Mouse (Mus musculus) gastrocnemius, adult 2 months (tissue): Measurements from ENCODE around the gene Gsx1. TPM values are rescaled to one million over a fixed set of nuclear protein-coding genes. Genes with fewer than 3 reads are reported as not detected.

Experiments used
- DNase-seq: peaks from one replicate; pipeline ENCODE4 v3.0.0; 2022
- H3K27ac ChIP-seq: fragments of 200-600 bp; 2 replicates; pipeline ENCODE4 v1.8.1; 2022; ENCODE audit warnings: mild to moderate bottlenecking
- H3K4me3 ChIP-seq: fragments of 200-600 bp; 2 replicates; pipeline ENCODE4 v1.8.1; 2022; ENCODE audit warnings: mild to moderate bottlenecking, moderate library complexity
- CTCF ChIP-seq: fragments of 200-600 bp; IDR thresholded peaks from 2 replicates; pipeline ENCODE4 v1.8.1; 2022; ENCODE audit warnings: antibody characterized with exemption, mild to moderate bottlenecking, moderate library complexity
- intact Hi-C: fragments of 180-260 bp; cut with DNase I; formaldehyde crosslinking; loops from one replicate; pipeline ENCODE4 v1.15.1; 2025
- total RNA-seq, 2 experiments: library from RNA; stranded (reverse); gene quantifications; 2 replicates each; pipeline ENCODE4 v1.2.3; 2021

Gene Gsx1
- total RNA-seq, 2 experiments from 2014 or later = not detected

- peak overlapping the region; percentile 70 for H3K4me3 ChIP-seq
- no peak for DNase-seq
- H3K27ac ChIP-seq = no peak overlapping the region
- no peak for TF ChIP-seq CTCF
- intact Hi-C loops = no loop called here
Observed at GRCm38 (mm10) chr5:147186781-147187551, 1.5 kb upstream of the Gsx1 start.

- Histone ChIP-seq H3K27ac (no peak overlapping the region), H3K4me3 (peak overlapping the region; percentile 70)
- no peak for TF ChIP-seq CTCF
- intact Hi-C loops = no loop called here
- DNase-seq = no peak
Observed at GRCm38 (mm10) chr5:147187552-147188170, 835 bp upstream of the Gsx1 start.

- intact Hi-C loops = no loop called here
- no peak for TF ChIP-seq CTCF
- H3K27ac ChIP-seq = no peak overlapping the region
- H3K4me3 ChIP-seq = peak overlapping the region; percentile 70
- no peak for DNase-seq
Observed at GRCm38 (mm10) chr5:147189156-147189555, 660 bp downstream of the Gsx1 start.

GRCm38 (mm10) chr5:147189836-147190602, 1.5 kb downstream of the Gsx1 start:
- H3K4me3 ChIP-seq = no peak overlapping the region
- TF ChIP-seq CTCF = no peak
- intact Hi-C loops = no loop called here
- H3K27ac ChIP-seq = no peak overlapping the region
- DNase-seq = no peak

- intact Hi-C loops = no loop called here
- TF ChIP-seq CTCF = no peak
Observed at GRCm38 (mm10) chr5:147190885-147191284, 2.4 kb downstream of the Gsx1 start.

GRCm38 (mm10) chr5:147191801-147192575, 3.5 kb downstream of the Gsx1 start:
- intact Hi-C loops = no loop called here
- Histone ChIP-seq H3K4me3 (no peak overlapping the region), H3K27ac (no peak overlapping the region)
- no peak for DNase-seq
- TF ChIP-seq CTCF = no peak

More at GRCm38 (mm10) chr5:147190885-147191284, 2.4 kb downstream of the Gsx1 start:
- no peak overlapping the region for H3K4me3 ChIP-seq
- no peak for DNase-seq
- no peak overlapping the region for H3K27ac ChIP-seq

- intact Hi-C loops = no loop called here
- no peak for TF ChIP-seq CTCF
- no peak for DNase-seq
- no peak overlapping the region for H3K4me3 ChIP-seq
- H3K27ac ChIP-seq = no peak overlapping the region
Observed at GRCm38 (mm10) chr5:147192576-147192960, 4.1 kb downstream of the Gsx1 start.

GRCm38 (mm10) chr5:147204905-147205304, 16.4 kb downstream of the Gsx1 start:
- H3K27ac ChIP-seq = no peak overlapping the region
- intact Hi-C loops = no loop called here
- TF ChIP-seq CTCF = no peak
- DNase-seq = no peak
- no peak overlapping the region for H3K4me3 ChIP-seq

- intact Hi-C loops = no loop called here
- Histone ChIP-seq H3K4me3 (no peak overlapping the region), H3K27ac (no peak overlapping the region)
- no peak for TF ChIP-seq CTCF
- DNase-seq = no peak
Observed at GRCm38 (mm10) chr5:147207852-147208251, 19.4 kb downstream of the Gsx1 start.

- TF ChIP-seq CTCF = peak; percentile 17; the same call in 1 of the 2 replicates
- intact Hi-C loops = no loop called here
- no peak for DNase-seq
- Histone ChIP-seq H3K27ac (no peak overlapping the region), H3K4me3 (no peak overlapping the region)
Observed at GRCm38 (mm10) chr5:147208471-147208870, 20.0 kb downstream of the Gsx1 start.

GRCm38 (mm10) chr5:147227354-147228112, 39.0 kb downstream of the Gsx1 start:
- TF ChIP-seq CTCF = peak; percentile 91
- intact Hi-C loops = loop anchor here (1.0 to 5.0 kb wide), 5 partner anchors 90 to 520 kb away; no protein-coding TSS in a partner anchor
- no peak overlapping the region for H3K4me3 ChIP-seq
- H3K27ac ChIP-seq = no peak overlapping the region
- DNase-seq = peak; percentile 85
